Mouse (Mus musculus) heart, adult 8-10 months (tissue): ENCODE results near the gene Nrd1. TPM values are rescaled to one million over a fixed set of nuclear protein-coding genes. Genes with fewer than 3 reads are reported as not detected.

Source experiments
- DNase-seq: peaks from one replicate; pipeline ENCODE4 v3.0.0; 2022; ENCODE audit warnings: low spot score
- total RNA-seq, 4 experiments: library from RNA; stranded (reverse); gene quantifications; 2 replicates each; pipeline ENCODE4 v1.2.4; 2022

Nrd1 gene
- total RNA-seq, 4 experiments from 2014 or later = 123 to 146 (median 141) TPM

DNA sequence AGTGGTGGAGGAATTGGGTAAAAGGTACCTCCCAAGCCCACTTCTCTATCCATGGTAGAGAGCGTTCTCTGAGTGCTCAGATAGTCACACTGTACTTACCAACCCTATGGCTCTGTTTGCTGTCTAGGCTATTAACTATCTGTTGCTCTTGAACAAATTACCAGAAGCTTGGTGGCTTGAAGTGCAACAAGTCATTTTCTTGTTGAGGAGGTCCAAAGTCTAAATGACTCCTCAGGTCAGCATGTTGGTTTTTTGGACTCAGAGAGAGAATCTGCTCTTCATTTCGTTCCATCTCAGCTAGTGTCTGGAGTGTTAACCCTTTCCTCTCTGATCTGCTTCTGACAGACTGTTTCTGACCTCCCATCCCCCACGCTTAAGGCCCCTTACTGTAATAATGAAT lies 24.6 kb downstream of the Nrd1 start:
- no peak for DNase-seq

DNA sequence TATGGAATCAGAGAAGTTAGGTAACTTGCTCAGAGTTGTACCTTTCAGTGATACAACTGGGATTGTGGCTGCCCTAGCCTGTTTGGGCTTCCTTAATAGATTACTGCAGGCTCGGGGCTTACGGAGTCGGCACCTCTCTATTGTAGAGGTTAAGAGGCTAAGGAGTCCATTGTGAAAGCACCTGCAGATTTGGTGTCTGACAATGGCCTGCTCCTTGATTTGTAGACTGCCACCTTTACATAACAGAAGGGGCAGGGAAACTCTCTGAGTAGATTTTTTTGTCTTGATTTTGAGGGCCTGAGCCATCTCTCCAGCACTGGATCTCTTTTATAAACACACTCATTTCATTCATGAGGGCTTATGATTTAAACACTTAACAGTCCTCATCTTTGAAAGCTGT lies 26.1 kb downstream of the Nrd1 start:
- no peak for DNase-seq

- DNase-seq = no peak
These were observed 29.4 kb downstream of the Nrd1 start for GRCm38 (mm10) chr4:109029857-109030256.

GRCm38 (mm10) chr4:109030266-109030665 lies 29.8 kb downstream of the Nrd1 start:
- DNase-seq = no peak

DNA sequence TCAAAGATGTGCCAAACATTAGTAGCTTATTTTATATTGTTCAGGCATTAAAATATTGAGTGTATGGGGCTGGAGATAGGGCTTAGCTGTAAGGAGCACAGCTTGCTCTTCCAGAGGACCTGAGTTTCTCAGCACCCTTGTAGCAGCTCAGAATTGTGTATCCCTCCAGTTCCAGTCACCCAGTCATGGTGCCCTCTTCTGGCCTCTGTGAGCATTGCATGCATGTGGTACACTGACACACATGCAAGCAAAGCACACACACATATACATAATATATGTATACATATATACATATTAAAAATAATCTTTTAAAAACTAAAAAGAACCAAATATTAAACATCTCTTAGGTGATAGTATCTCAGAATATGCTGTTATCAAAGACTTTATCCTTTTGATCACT lies 35.9 kb downstream of the Nrd1 start:
- peak; percentile 42 for DNase-seq

DNA sequence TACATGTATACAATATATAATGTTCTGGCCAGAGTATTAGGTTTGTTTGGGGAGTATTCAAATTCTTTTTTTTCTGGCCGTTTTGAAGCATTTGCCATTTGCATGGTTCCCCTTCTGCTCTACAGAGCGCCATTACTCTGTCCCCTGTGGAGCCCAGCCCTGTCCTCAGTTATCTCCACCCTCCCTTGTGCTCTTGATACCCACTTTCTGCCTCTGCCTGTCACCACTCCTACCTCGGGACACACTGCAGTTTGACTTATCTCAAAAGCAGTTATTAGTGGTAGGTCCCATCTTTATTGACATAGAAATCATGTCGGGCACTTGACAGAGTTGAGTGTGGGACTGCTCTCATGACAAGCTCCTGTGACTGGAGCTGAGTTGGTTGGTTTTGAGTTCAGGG lies 42.3 kb downstream of the Nrd1 start:
- no peak for DNase-seq

- DNase-seq = no peak
These were observed 42.8 kb downstream of the Nrd1 start for GRCm38 (mm10) chr4:109043294-109043693.

- no peak for DNase-seq
These were observed 43.3 kb downstream of the Nrd1 start for GRCm38 (mm10) chr4:109043756-109044155.

- DNase-seq = no peak
These were observed 47.8 kb downstream of the Nrd1 start for GRCm38 (mm10) chr4:109048258-109048657.

- no peak for DNase-seq
These were observed 51.8 kb downstream of the Nrd1 start for GRCm38 (mm10) chr4:109052282-109052681.

DNA sequence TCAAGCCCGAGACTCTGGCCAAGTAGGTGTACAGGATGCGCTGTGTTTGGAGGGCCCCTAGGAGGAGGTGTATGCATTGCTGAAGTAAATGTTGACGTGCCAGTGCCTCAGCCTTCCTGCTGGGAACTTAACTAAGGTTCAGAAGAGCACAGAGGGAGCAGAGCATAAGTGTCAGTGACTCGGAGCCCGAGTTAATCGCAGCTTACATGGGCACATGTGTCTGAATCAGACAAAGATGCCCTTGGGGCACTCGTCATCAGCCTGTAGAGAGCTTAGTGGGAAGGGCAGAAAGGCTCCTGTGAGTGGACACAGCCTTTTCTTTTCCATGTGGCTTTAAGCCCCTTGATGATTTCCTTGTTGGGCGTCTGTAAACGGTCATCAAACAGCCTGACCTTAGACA lies 53.5 kb downstream of the Nrd1 start:
- DNase-seq = no peak

DNA sequence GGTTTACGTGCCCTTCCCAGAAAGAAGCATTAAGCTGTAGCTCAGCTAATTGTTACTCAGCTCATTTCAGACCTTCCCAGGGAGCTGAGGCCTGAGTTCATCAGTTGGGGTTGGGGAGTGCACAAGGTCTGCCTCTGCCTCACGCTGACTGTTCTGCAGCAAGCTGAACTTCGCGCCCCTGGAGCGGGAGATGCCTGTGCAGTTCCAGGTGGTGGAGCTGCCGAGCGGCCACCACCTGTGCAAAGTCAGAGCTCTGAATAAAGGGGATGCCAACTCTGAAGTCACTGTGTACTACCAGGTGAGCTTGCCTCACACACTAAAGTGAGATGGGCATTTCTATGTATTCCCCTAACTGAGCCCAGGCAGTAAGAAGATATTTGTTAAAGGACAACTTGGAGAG lies 55.9 kb downstream of the Nrd1 start:
- no peak for DNase-seq

DNA sequence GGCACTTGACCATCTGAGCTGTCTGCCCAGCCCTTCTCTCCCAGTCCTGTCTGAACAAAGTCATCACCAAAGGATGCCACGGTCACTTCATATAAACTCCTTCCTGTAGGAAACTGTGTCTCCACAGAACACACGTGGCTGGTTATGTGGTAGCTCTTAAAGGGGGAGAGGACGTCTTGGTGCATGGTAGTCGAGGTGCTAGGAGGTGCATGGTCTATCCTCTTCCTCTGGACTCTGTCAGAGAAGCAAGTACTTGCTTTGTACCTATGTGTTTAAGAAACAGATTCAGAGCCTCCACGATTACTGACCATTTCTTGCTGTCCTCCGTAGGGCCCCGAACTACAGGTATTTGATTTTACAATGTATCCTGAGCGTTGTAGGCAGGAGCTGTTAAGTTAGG lies 57.2 kb downstream of the Nrd1 start:
- no peak for DNase-seq

DNA sequence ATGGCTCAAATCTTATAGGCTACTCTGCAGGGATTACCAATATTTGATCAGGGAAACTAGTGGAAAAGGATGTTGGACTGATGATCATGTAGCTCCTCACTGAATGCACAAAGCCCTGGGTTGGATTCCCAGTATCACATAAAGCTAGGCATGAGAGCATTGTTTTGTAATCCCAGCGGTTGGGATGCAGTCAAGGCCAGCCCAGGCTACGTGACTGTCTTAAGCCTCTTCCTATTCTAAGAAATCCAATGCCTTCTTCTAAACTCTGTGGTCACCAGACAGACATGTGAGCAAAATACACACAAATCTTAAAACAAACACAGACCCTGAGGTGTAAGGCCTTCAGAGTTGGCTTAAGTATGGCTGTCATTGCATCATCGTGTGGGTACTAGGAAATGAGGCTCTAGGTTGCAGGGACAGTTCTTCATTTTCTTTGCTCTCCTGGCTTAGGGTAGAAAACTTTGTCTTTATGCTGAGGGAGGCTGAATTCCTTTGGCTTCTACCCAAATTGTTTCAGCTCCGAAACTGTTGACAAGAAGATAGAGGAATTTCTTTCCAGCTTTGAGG lies 58.9 kb downstream of the Nrd1 start:
- DNase-seq = no peak

DNA sequence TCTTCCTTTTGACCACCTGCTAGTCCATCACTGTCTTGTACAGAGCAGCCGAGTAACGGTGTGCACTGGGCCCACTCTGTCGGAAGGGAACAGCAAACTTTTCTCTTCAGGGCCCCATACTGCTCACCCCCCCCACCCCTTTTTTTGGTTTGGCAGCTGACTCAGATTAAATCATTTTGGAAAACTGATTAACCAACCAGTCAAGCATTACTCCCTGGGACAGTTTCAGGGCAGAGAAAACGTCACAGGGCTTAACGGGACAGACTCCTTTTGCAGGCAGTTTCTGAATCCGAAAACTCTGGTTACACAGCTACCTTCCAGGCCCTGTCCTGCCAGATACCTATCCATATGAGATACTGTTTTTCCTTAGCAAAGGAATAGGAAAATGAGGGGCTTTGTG lies 64.5 kb downstream of the Nrd1 start:
- DNase-seq = no peak

GRCm38 (mm10) chr4:109065714-109066113 lies 65.3 kb downstream of the Nrd1 start:
- DNase-seq = no peak

DNA sequence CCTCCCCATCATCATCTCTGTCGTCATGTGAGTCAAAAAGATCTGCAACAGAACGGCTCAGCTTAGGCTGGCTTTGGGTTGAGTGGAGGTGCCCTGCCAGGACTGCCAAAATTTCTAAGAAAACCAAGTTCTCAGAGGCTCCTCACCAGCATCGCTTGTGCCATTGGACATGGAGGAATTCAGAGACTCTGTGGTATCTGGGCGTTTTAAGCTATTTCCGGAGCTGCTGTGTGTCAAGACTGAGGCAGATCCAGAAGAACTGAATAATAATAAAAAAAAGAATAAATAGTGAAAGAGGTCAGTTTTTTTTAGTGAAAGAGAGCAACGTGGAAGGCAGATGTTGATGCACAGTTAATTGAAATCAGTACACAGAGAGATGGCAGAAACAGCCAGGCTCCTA lies 72.4 kb downstream of the Nrd1 start:
- no peak for DNase-seq

DNA sequence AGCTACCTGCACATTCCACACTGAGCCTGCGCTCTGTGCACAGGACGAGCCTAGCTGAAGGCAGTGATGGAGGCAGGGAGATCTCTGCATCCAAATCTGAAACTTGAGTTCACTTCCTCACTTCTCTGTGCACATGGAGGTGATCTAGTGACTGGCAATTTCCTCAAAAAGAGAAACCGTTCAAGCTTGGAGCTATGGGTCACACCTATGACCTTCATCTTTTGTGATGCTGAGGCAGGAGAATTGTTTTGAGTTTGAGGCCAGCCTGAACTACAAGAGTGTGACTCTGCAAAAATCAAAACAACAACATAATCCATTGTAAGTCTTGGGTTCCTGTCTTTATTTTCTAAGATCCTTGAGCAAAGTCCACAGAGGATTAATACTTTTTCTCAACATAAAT lies 72.8 kb downstream of the Nrd1 start:
- no peak for DNase-seq

- no peak for DNase-seq
These were observed 78.5 kb downstream of the Nrd1 start for GRCm38 (mm10) chr4:109078941-109079340.

DNA sequence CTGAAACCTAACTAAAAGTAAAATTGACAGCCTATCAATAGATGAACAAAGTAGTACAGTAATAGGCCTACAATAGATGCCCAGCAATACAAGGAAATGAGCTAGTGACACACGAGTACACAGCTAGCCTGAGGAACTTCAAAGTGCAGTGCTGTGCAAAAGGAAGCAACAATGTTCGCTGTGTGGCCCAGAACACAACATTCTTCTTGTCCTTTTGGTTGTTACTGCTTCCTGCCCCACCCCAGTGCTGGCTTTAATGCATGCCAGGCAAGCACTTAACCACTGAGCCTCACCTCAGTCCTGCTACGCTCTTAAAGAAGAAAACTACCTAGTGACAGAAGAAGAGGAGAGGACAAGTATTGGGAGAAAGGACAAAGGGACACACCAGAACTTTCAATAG lies 79.2 kb downstream of the Nrd1 start:
- no peak for DNase-seq

DNA sequence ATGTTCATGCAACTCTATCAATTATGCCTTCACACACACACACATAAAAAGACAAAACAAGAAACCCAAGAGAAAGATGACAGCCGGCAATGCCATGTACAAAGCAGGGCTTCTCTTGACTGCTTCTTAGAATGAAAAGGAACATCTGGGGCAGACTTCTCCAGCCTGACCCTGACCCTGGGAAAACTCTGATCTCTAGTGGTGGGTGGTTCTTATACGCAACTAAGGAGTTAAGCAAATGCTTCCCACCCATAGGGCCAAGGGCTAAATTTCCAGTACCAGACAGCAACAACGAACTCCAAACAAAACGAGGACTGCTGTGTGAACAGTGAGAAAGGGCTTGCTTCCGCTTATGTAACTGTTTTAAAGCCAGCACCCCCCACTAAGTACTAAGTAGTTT lies 79.7 kb downstream of the Nrd1 start:
- DNase-seq = no peak

DNA sequence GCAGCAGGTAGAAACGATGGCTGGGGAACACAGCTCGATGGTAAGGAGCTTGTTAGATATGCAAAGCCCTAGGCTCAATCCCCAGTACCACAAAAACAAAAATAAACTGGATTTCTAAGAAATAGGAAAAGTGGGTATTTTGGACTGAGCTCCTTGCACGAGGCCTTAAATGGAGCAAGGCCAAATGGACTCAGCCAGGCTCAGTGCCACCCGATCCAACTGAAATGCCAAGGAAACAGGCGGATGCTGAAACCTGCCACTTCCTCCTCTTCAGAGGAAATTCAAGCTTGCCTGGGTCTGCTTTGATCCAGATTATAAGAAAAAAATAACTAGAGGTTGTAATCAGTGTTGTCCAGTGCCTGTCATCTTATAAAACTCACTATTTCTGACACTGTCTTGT lies 88.7 kb downstream of the Nrd1 start:
- no peak for DNase-seq

GRCm38 (mm10) chr4:109089999-109090398 lies 89.5 kb downstream of the Nrd1 start:
- DNase-seq = no peak

GRCm38 (mm10) chr4:109091241-109091777 lies 90.9 kb downstream of the Nrd1 start:
- DNase-seq = no peak
